Comparison of ENCODE assay signal across 9 mouse cellular contexts in the genomic region with DNA sequence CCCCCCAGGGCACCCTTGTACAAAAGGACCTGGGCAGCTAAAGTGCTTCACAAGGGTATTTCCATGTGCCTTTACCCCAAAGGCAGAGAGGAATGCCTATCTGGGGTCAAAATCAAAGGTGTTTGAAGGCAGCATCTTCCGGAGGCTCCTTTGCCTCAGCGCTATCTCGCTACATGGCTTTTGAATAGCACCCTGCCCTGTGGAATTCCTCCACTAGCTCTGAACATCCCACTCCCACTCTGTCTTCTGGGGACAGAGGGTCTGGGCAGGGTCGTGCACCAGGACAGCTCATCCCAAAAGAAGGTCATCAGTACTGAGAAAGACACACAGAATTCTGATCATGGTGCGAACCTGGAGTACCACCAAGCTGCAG. TPM values are rescaled to one million over a fixed set of nuclear protein-coding genes. Genes with fewer than 3 reads are reported as not detected.
DNase-seq lines count a peak whose midpoint lies in the region; ATAC-seq lines count a peak whose summit lies in the region.
"Had no signal": no experiment of that assay in that cellular context is flagged by ENCODE, and none has a peak within 500 bp of the region (broad histone marks: within the 10 kb centered on the region; RNA-seq: fewer than 3 reads in every experiment).

No protein-coding gene starts in this region.

- no peaks in the 10 kb centered on the region for H3K9me3 ChIP-seq in liver, embryonic 11.5 days (ENCODE audit: control insufficient read depth, low read length)
- no peaks in the 10 kb centered on the region for H3K9me3 ChIP-seq in forebrain, embryonic 14.5 days (replicated peaks; ENCODE audit: control insufficient read depth, low read length)
- no peaks in the 10 kb centered on the region for H3K9me3 ChIP-seq in limb, embryonic 13.5 days
- H3K9me3 ChIP-seq in neural tube, embryonic 12.5 days, result no peaks in the 10 kb centered on the region

- H3K4me2 ChIP-seq in liver, embryonic 11.5 days, result peak overlapping the region; percentile 68
- peak overlapping the region; percentile 28 for H3K4me2 ChIP-seq in forebrain, embryonic 14.5 days (ENCODE audit: low read length)
- peak overlapping the region; percentile 62 for H3K4me2 ChIP-seq in limb, embryonic 13.5 days (replicated peaks)
- peak overlapping the region; percentile 48 for H3K4me2 ChIP-seq in neural tube, embryonic 12.5 days (replicated peaks)

- peak overlapping the region; percentile 40 for H3K4me3 ChIP-seq in liver, embryonic 11.5 days (ENCODE audit: low read depth, low read length)
- no peak overlapping the region for H3K4me3 ChIP-seq in forebrain, embryonic 14.5 days (ENCODE audit: low read depth, low read length)
- H3K4me3 ChIP-seq in limb, embryonic 13.5 days, result peak overlapping the region; percentile 32; the same call in 1 of the 2 replicates
- H3K4me3 ChIP-seq in neural tube, embryonic 12.5 days, result no peak overlapping the region

- H3K27me3 ChIP-seq in liver, embryonic 11.5 days (replicated peaks; ENCODE audit: control insufficient read depth, insufficient read depth, low read length), result peaks cover 9% of the 10 kb centered on the region
- no peaks in the 10 kb centered on the region for H3K27me3 ChIP-seq in forebrain, embryonic 14.5 days (replicated peaks; ENCODE audit: control insufficient read depth, insufficient read depth, low read length)
- 0 out of 2 replicates have a peak, but pooled peaks cover 2% of the 10 kb centered on the region for H3K27me3 ChIP-seq in limb, embryonic 13.5 days
- H3K27me3 ChIP-seq in neural tube, embryonic 12.5 days (replicated peaks), result no peaks in the 10 kb centered on the region

- WGBS in liver, embryonic 11.5 days, result 50% methylated on average over 5 of the region's 5 CpGs
- 45% methylated on average over 5 of the region's 5 CpGs for WGBS in forebrain, embryonic 14.5 days
- 48% methylated on average over 5 of the region's 5 CpGs for WGBS in limb, embryonic 13.5 days
- 45% methylated on average over 5 of the region's 5 CpGs for WGBS in neural tube, embryonic 12.5 days

- no peak for ATAC-seq in liver, embryonic 11.5 days (replicated peaks; ENCODE audit: low FRiP score)
- no peak for ATAC-seq in forebrain, embryonic 14.5 days
- ATAC-seq in limb, embryonic 13.5 days (ENCODE audit: low FRiP score, low read depth), result no peak
- no peak for ATAC-seq in neural tube, embryonic 12.5 days (ENCODE audit: low FRiP score, low read depth)

- H3K9ac ChIP-seq in liver, embryonic 11.5 days (ENCODE audit: low read depth, low read length), result peak overlapping the region; percentile 51; the same call in 1 of the 2 replicates
- H3K9ac ChIP-seq in forebrain, embryonic 14.5 days (ENCODE audit: low read length), result peak overlapping the region; percentile 48
- H3K9ac ChIP-seq in limb, embryonic 13.5 days, result peak overlapping the region; percentile 62; the same call in 1 of the 2 replicates
- H3K9ac ChIP-seq in neural tube, embryonic 12.5 days, result peak overlapping the region; percentile 35; the same call in 1 of the 2 replicates

- no peaks in the 10 kb centered on the region; the same call in 1 of the 2 replicates for H3K36me3 ChIP-seq in liver, embryonic 11.5 days (ENCODE audit: control insufficient read depth, insufficient read depth, low read length)
- peaks cover 9% of the 10 kb centered on the region for H3K36me3 ChIP-seq in forebrain, embryonic 14.5 days (ENCODE audit: control insufficient read depth, insufficient read depth, low read length)
- peaks cover 12% of the 10 kb centered on the region for H3K36me3 ChIP-seq in limb, embryonic 13.5 days
- peaks cover 9% of the 10 kb centered on the region for H3K36me3 ChIP-seq in neural tube, embryonic 12.5 days

- H3K4me1 ChIP-seq in liver, embryonic 11.5 days (replicated peaks; ENCODE audit: control insufficient read depth, insufficient read depth, low read length), result peaks cover 35% of the 10 kb centered on the region
- peaks cover 28% of the 10 kb centered on the region for H3K4me1 ChIP-seq in forebrain, embryonic 14.5 days (ENCODE audit: control insufficient read depth, insufficient read depth, low read length)
- H3K4me1 ChIP-seq in limb, embryonic 13.5 days, result peaks cover 43% of the 10 kb centered on the region
- H3K4me1 ChIP-seq in neural tube, embryonic 12.5 days, result peaks cover 51% of the 10 kb centered on the region

- no peak overlapping the region for H3K27ac ChIP-seq in liver, embryonic 11.5 days (ENCODE audit: low read depth, low read length)
- peak overlapping the region; percentile 46 for H3K27ac ChIP-seq in forebrain, embryonic 14.5 days (ENCODE audit: low read depth, low read length)
- H3K27ac ChIP-seq in limb, embryonic 13.5 days, result peak overlapping the region; percentile 33; the same call in 1 of the 2 replicates
- H3K27ac ChIP-seq in neural tube, embryonic 12.5 days, result peak overlapping the region; percentile 46; the same call in 1 of the 2 replicates

- DNase-seq in liver, embryonic 11.5 days (ENCODE audit: low spot score), result no peak
- no peak for DNase-seq in liver
- no peak for DNase-seq in forebrain, embryonic 14.5 days (ENCODE audit: low spot score)
- no peak for DNase-seq in right cerebral cortex, postnatal 10 days (ENCODE audit: low spot score in 2 of 2)
- no peak for DNase-seq in spleen, adult 12 weeks (ENCODE audit: low spot score)
- no peak for DNase-seq in lung, adult 18-20 months

RNA-seq across cellular contexts. Expression of gene Ccdc124, which starts 4.5 kb away (rescaled TPM):
- 110 and 112 TPM in 2 replicates for polyA plus RNA-seq in liver, embryonic 11.5 days (2014; fragmentation: Nextera tagmentation; extraction: Ambion mirVana)
- polyA plus RNA-seq in forebrain, embryonic 14.5 days (2014; fragmentation: Nextera tagmentation; extraction: Ambion mirVana), result 177 and 182 TPM in 2 replicates
- polyA plus RNA-seq in limb, embryonic 13.5 days (2015; fragmentation: Nextera tagmentation; extraction: Ambion mirVana), result 113 and 117 TPM in 2 replicates
- 142 and 145 TPM in 2 replicates for polyA plus RNA-seq in neural tube, embryonic 12.5 days (2016; fragmentation: Nextera tagmentation; extraction: Ambion mirVana)

RNA-seq across cellular contexts. Expression of gene Kcnn1, which starts 6.1 kb away (rescaled TPM):
- polyA plus RNA-seq in liver, embryonic 11.5 days (2014; fragmentation: Nextera tagmentation; extraction: Ambion mirVana), result 0.47 and 0.73 TPM in 2 replicates
- 7.3 and 11.3 TPM in 2 replicates for polyA plus RNA-seq in forebrain, embryonic 14.5 days (2014; fragmentation: Nextera tagmentation; extraction: Ambion mirVana)
- polyA plus RNA-seq in limb, embryonic 13.5 days (2015; fragmentation: Nextera tagmentation; extraction: Ambion mirVana), result 2.9 and 4.3 TPM in 2 replicates
- polyA plus RNA-seq in neural tube, embryonic 12.5 days (2016; fragmentation: Nextera tagmentation; extraction: Ambion mirVana), result 24.8 and 26.4 TPM in 2 replicates

RNA-seq across cellular contexts. Expression of gene Slc5a5, which starts 23.4 kb away (rescaled TPM):
- polyA plus RNA-seq in liver, embryonic 11.5 days (2014; fragmentation: Nextera tagmentation; extraction: Ambion mirVana), result 0.18 and 0.34 TPM in 2 replicates
- 0.60 and 0.89 TPM in 2 replicates for polyA plus RNA-seq in forebrain, embryonic 14.5 days (2014; fragmentation: Nextera tagmentation; extraction: Ambion mirVana)
- polyA plus RNA-seq in limb, embryonic 13.5 days (2015; fragmentation: Nextera tagmentation; extraction: Ambion mirVana), result 0.39 and 0.45 TPM in 2 replicates
- polyA plus RNA-seq in neural tube, embryonic 12.5 days (2016; fragmentation: Nextera tagmentation; extraction: Ambion mirVana), result 0.91 and 1.5 TPM in 2 replicates
- polyA plus RNA-seq: liver, adult 2 months had no signal

RNA-seq across cellular contexts. Expression of gene Rpl18a, which starts 28.0 kb away (rescaled TPM):
- polyA plus RNA-seq in liver, embryonic 11.5 days (2014; fragmentation: Nextera tagmentation; extraction: Ambion mirVana), result 3,876 and 4,144 TPM in 2 replicates
- polyA plus RNA-seq in forebrain, embryonic 14.5 days (2014; fragmentation: Nextera tagmentation; extraction: Ambion mirVana), result 2,846 and 4,258 TPM in 2 replicates
- 4,263 and 4,460 TPM in 2 replicates for polyA plus RNA-seq in limb, embryonic 13.5 days (2015; fragmentation: Nextera tagmentation; extraction: Ambion mirVana)
- 2,364 and 2,595 TPM in 2 replicates for polyA plus RNA-seq in neural tube, embryonic 12.5 days (2016; fragmentation: Nextera tagmentation; extraction: Ambion mirVana)

RNA-seq across cellular contexts. Expression of gene Arrdc2, which starts 29.7 kb away (rescaled TPM):
- 13.4 and 14.5 TPM in 2 replicates for polyA plus RNA-seq in liver, embryonic 11.5 days (2014; fragmentation: Nextera tagmentation; extraction: Ambion mirVana)
- polyA plus RNA-seq in forebrain, embryonic 14.5 days (2014; fragmentation: Nextera tagmentation; extraction: Ambion mirVana), result 6.8 and 7.4 TPM in 2 replicates
- polyA plus RNA-seq in limb, embryonic 13.5 days (2015; fragmentation: Nextera tagmentation; extraction: Ambion mirVana), result 6.1 and 6.2 TPM in 2 replicates
- 9.7 and 10.2 TPM in 2 replicates for polyA plus RNA-seq in neural tube, embryonic 12.5 days (2016; fragmentation: Nextera tagmentation; extraction: Ambion mirVana)

Comparison
In these comparisons a context has a peak if more than half of its experiments do, and no peak if none do; other contexts are left out.
1. H3K4me3 ChIP-seq: peak in liver, embryonic 11.5 days (single experiment) and limb, embryonic 13.5 days (single experiment); none in forebrain, embryonic 14.5 days (single experiment) and neural tube, embryonic 12.5 days (single experiment).
2. Peak in every context shown above with its lines, with median percentiles within 50 percentile points of each other: H3K4me2 ChIP-seq and H3K9ac ChIP-seq.